Mouse (Mus musculus) gonadal fat pad, adult 2 months (tissue): Measurements from ENCODE around the gene Ect2. TPM values are rescaled to one million over a fixed set of nuclear protein-coding genes. Genes with fewer than 3 reads are reported as not detected.

Experiments
- DNase-seq: peaks from one replicate; pipeline ENCODE4 v3.0.0-alpha.2; 2012; ENCODE audit warnings: low read depth
- polyA plus RNA-seq: library from polyadenylated mRNA; depleted of rRNA; stranded (reverse); fragments of >200 nt; gene quantifications from 2 replicates; pipeline ENCODE4 v1.2.3, GENCODE M21; 2012

The Ect2 gene
- polyA plus RNA-seq, 1 experiment: 1.0 TPM

- DNase-seq: no peak
These were observed 2.9 kb upstream of the Ect2 start for GRCm38 (mm10) chr3:27156594-27156949.

- DNase-seq: no peak
These were observed 2.3 kb upstream of the Ect2 start for GRCm38 (mm10) chr3:27155856-27156593.

- no peak for DNase-seq
These were observed 1.6 kb upstream of the Ect2 start for GRCm38 (mm10) chr3:27155051-27155855.

GRCm38 (mm10) chr3:27154280-27154679 is 602 bp upstream of the Ect2 start:
- DNase-seq: no peak

GRCm38 (mm10) chr3:27153191-27153671 is 447 bp downstream of the Ect2 start:
- DNase-seq: no peak

GRCm38 (mm10) chr3:27145733-27146132 is 7.9 kb downstream of the Ect2 start:
- no peak for DNase-seq

GRCm38 (mm10) chr3:27143570-27143969 is 10.1 kb downstream of the Ect2 start:
- DNase-seq: no peak

GRCm38 (mm10) chr3:27140101-27140500 is 13.6 kb downstream of the Ect2 start:
- DNase-seq: no peak

- no peak for DNase-seq
These were observed 31.7 kb downstream of the Ect2 start for GRCm38 (mm10) chr3:27121864-27122450.

- no peak for DNase-seq
These were observed 32.7 kb downstream of the Ect2 start for GRCm38 (mm10) chr3:27120932-27121331.

GRCm38 (mm10) chr3:27118227-27118626 is 35.5 kb downstream of the Ect2 start:
- DNase-seq: no peak

- DNase-seq: no peak
These were observed 42.8 kb downstream of the Ect2 start for GRCm38 (mm10) chr3:27110860-27111259.

GRCm38 (mm10) chr3:27109109-27109508 is 44.6 kb downstream of the Ect2 start:
- no peak for DNase-seq

GRCm38 (mm10) chr3:27107142-27107541 is 46.5 kb downstream of the Ect2 start:
- DNase-seq: no peak

- DNase-seq: no peak
These were observed 50.7 kb downstream of the Ect2 start for GRCm38 (mm10) chr3:27102965-27103364.

GRCm38 (mm10) chr3:27098633-27099032 is 55.0 kb downstream of the Ect2 start:
- no peak for DNase-seq

- no peak for DNase-seq
These were observed 67.5 kb downstream of the Ect2 start for GRCm38 (mm10) chr3:27086221-27086620.

GRCm38 (mm10) chr3:27081229-27082060 is 72.2 kb downstream of the Ect2 start:
- no peak for DNase-seq

GRCm38 (mm10) chr3:27080061-27080770 is 73.5 kb downstream of the Ect2 start:
- no peak for DNase-seq

GRCm38 (mm10) chr3:27073884-27074283 is 79.8 kb downstream of the Ect2 start:
- DNase-seq: no peak

GRCm38 (mm10) chr3:27071706-27072105 is 82.0 kb downstream of the Ect2 start:
- DNase-seq: peak; percentile 42
